Mouse (Mus musculus) small intestine, adult 2 months (tissue): Measurements from ENCODE around the gene Igdcc4.

Experiments
- CTCF ChIP-seq: fragments of 200-500 bp; IDR thresholded peaks from 2 replicates; pipeline ENCODE4 v1.5.1; 2012; ENCODE audit warnings: low read depth, mild to moderate bottlenecking, control low read depth, inconsistent platforms, low read length, moderate library complexity, mixed read lengths; ENCODE audit not compliant: insufficient replicate concordance, insufficient read length; ENCODE audit errors: extremely low read depth
- POLR2A ChIP-seq: fragments of 200-500 bp; IDR thresholded peaks from 2 replicates; pipeline ENCODE4 v1.6.1; 2012; ENCODE audit warnings: low read depth, mild to moderate bottlenecking, control low read depth, inconsistent platforms, low read length, moderate library complexity

GRCm38 (mm10) chr9:65161188-65161587 is 59.9 kb downstream of the Igdcc4 start:
- TF ChIP-seq CTCF = no peak
- no peak for TF ChIP-seq POLR2A
